In the genomic region with DNA sequence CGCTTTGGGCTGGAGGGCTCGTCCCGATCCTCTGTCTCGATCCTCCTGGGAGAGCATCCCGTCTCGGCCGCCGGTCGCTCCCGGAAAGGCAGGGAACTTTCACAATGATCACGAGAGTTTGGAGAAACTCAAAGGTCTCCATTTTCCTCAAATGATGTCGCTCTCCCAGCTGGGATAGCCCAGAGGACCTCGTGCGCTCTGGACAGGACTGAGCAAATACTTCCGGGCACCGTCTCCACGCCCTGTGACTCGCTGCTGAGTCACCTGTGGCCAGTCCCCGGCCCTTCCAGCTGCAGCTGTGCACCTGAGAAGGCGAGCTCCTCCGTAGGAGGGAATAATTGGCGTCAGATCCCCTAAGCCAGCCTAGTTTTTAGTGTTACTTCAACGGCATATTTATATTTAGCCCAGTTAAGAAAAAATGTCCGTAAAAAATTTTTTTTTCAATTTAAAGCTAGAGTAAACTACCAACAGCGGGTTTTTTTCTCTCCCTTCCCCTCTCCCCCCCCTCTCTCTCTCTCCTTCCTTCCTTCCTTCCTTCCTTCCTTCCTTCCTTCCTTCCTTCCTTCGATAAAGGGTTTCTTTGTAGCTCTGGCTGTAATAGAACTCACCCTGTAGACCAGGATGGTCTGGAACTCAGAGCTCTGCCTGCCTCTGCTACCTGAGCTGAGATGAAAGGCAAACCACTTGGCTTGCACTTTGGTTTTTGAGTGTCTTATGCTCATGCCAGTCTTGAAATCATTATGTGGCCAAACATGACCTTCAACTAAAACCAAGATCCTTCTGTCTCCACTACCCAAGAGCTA, we compare ENCODE assay signal across 8 mouse cellular contexts. TPM values are rescaled to one million over a fixed set of nuclear protein-coding genes. Genes with fewer than 3 reads are reported as not detected.
DNase-seq lines count a peak whose midpoint lies in the region; ATAC-seq and TF ChIP-seq lines count a peak whose summit lies in the region.

No protein-coding gene starts in this region.

- H3K79me2 ChIP-seq in C2C12 (ENCODE audit: control insufficient read depth, insufficient read depth): peaks cover 56% of the 10 kb centered on the region

- peak overlapping the region; percentile 100 for H3K4me3 ChIP-seq in C2C12 (ENCODE audit: insufficient read depth, poor library complexity, severe bottlenecking)
- peak overlapping the region; percentile 44 for H3K4me3 ChIP-seq in forebrain, embryonic 15.5 days
- H3K4me3 ChIP-seq in lung, postnatal 0 days (ENCODE audit: low read depth, low read length): peak overlapping the region; percentile 63
- H3K4me3 ChIP-seq in small intestine, adult 2 months (ENCODE audit: low read depth, low read length): peak overlapping the region; percentile 85

- no peaks in the 10 kb centered on the region for H3K9me3 ChIP-seq in forebrain, embryonic 15.5 days
- H3K9me3 ChIP-seq in lung, postnatal 0 days (ENCODE audit: low read length): no peaks in the 10 kb centered on the region

- TF ChIP-seq POLR2A in small intestine, adult 2 months (IDR thresholded peaks at IDR 0.05; ENCODE audit: low read depth, low read length): no peak; the same call in 1 of the 2 replicates

- no peak for TF ChIP-seq EP300 in lung, postnatal 0 days (IDR thresholded peaks at IDR 0.05)

- peak; percentile 62 to 73 for DNase-seq in adrenal gland, adult 18-20 months (ENCODE audit: low spot score in 2 of 2)
- peak; percentile 62 to 65 for DNase-seq in kidney, adult 8-10 months
- DNase-seq in lung, postnatal 0 days (ENCODE audit: low spot score): peak; percentile 92
- DNase-seq in cerebellum, postnatal 10 days: no peak
- DNase-seq in cerebellum, adult 9-11 months: no peak

- H3K9ac ChIP-seq in forebrain, embryonic 15.5 days (replicated peaks): peak overlapping the region; percentile 38
- peak overlapping the region; percentile 69 for H3K9ac ChIP-seq in lung, postnatal 0 days (replicated peaks; ENCODE audit: low read depth)

- peak overlapping the region; percentile 72 for H3K4me2 ChIP-seq in forebrain, embryonic 15.5 days (replicated peaks)
- H3K4me2 ChIP-seq in lung, postnatal 0 days (replicated peaks; ENCODE audit: low read depth, low read length): peak overlapping the region; percentile 92

- ATAC-seq in forebrain, embryonic 15.5 days (replicated peaks): 0 out of 2 replicates have a peak, but pooled peaks have one; percentile 6
- peak; percentile 75 for ATAC-seq in lung, postnatal 0 days

- peaks cover 50% of the 10 kb centered on the region for H3K79me3 ChIP-seq in C2C12 (ENCODE audit: low read depth)

- peak overlapping the region; percentile 85 for H3ac ChIP-seq in C2C12 (ENCODE audit: control insufficient read depth, insufficient read length, low read depth)

- peaks cover 24% of the 10 kb centered on the region for H3K4me1 ChIP-seq in forebrain, embryonic 15.5 days
- H3K4me1 ChIP-seq in lung, postnatal 0 days (ENCODE audit: insufficient read depth, low read depth, low read length): peaks cover 19% of the 10 kb centered on the region; the same call in 1 of the 2 replicates
- 0 out of 2 replicates have a peak, but pooled peaks cover 2% of the 10 kb centered on the region for H3K4me1 ChIP-seq in small intestine, adult 2 months (ENCODE audit: control insufficient read depth, insufficient read depth, insufficient read length, low read length)

- H3K27me3 ChIP-seq in C2C12 (ENCODE audit: control insufficient read depth, insufficient read depth, insufficient read length): no peaks in the 10 kb centered on the region
- no peaks in the 10 kb centered on the region for H3K27me3 ChIP-seq in forebrain, embryonic 15.5 days
- H3K27me3 ChIP-seq in lung, postnatal 0 days (replicated peaks; ENCODE audit: insufficient read depth, low read length): no peaks in the 10 kb centered on the region
- H3K27me3 ChIP-seq in small intestine, adult 2 months (ENCODE audit: control insufficient read depth, insufficient read depth, low read length): no peaks in the 10 kb centered on the region

- peaks cover 36% of the 10 kb centered on the region for H3K36me3 ChIP-seq in C2C12 (ENCODE audit: control insufficient read depth, insufficient read depth)
- H3K36me3 ChIP-seq in forebrain, embryonic 15.5 days: no peaks in the 10 kb centered on the region
- H3K36me3 ChIP-seq in lung, postnatal 0 days (ENCODE audit: insufficient read depth, low read length): peaks cover 9% of the 10 kb centered on the region; the same call in 1 of the 2 replicates
- peaks cover 20% of the 10 kb centered on the region for H3K36me3 ChIP-seq in small intestine, adult 2 months (ENCODE audit: control insufficient read depth, insufficient read depth, low read length)

- no peak for TF ChIP-seq CTCF in C2C12 (IDR thresholded peaks at IDR 0.05; ENCODE audit: control insufficient read depth, insufficient read depth, insufficient read length)
- TF ChIP-seq CTCF in lung, postnatal 0 days (IDR thresholded peaks at IDR 0.05): no peak
- TF ChIP-seq CTCF in small intestine, adult 2 months (IDR thresholded peaks at IDR 0.05; ENCODE audit: extremely low read depth, insufficient read length, insufficient replicate concordance, low read depth, low read length): no peak

- WGBS in forebrain, embryonic 15.5 days: 12% methylated on average over 26 of the region's 26 CpGs
- WGBS in lung, postnatal 0 days: 6% methylated on average over 26 of the region's 26 CpGs
- 2% methylated on average over 26 of the region's 26 CpGs for WGBS in small intestine, adult 2 months

- no peak overlapping the region for H3K27ac ChIP-seq in forebrain, embryonic 15.5 days (replicated peaks)
- peak overlapping the region; percentile 95 for H3K27ac ChIP-seq in lung, postnatal 0 days (ENCODE audit: low read length)
- peak overlapping the region; percentile 98 for H3K27ac ChIP-seq in small intestine, adult 2 months (ENCODE audit: insufficient read depth, low read depth, low read length)

TF ChIP-seq in C2C12, 6 proteins besides CTCF, POLR2A, EP300 and RAD21:
- TF ChIP-seq FOSL1 (IDR thresholded peaks at IDR 0.05; ENCODE audit: insufficient read depth, low read length, poor library complexity, severe bottlenecking) (peak; percentile 93), MYOD1 (IDR thresholded peaks at IDR 0.05; ENCODE audit: control insufficient read depth, insufficient read length, low read depth) (peak; percentile 82), MYOG (IDR thresholded peaks at IDR 0.05; ENCODE audit: control insufficient read depth, extremely low read depth, insufficient read length) (no peak), MAX (IDR thresholded peaks at IDR 0.05) (peak; percentile 40)

RNA-seq across cellular contexts. Expression of a gene that starts 1.1 kb away (rescaled TPM):
- polyA plus RNA-seq in C2C12 (2012; fragmentation: generic; extraction: Trizol): 976 TPM
- 100 to 1,000 TPM; 235 to 284 TPM for total RNA-seq in adrenal gland, adult 18-20 months (2021)
- 45.7 and 53.5 TPM in 2 replicates for polyA plus RNA-seq in forebrain, embryonic 15.5 days (2015; fragmentation: Nextera tagmentation; extraction: Ambion mirVana)
- 45.1 and 53.2 TPM in 2 replicates for polyA plus RNA-seq in lung, postnatal 0 days (2015; fragmentation: Nextera tagmentation; extraction: Ambion mirVana)
- 252 and 382 TPM in 2 replicates for polyA plus RNA-seq in small intestine, adult 2 months (2012; rRNA removed)

RNA-seq across cellular contexts. Expression of a gene that starts 24.2 kb away (rescaled TPM):
- polyA plus RNA-seq in C2C12 (2012; fragmentation: generic; extraction: Trizol): 1.3 TPM
- under 1 TPM; 0.51 to 0.56 TPM for total RNA-seq in adrenal gland, adult 18-20 months (2021)
- 0.97 and 1.3 TPM in 2 replicates for polyA plus RNA-seq in forebrain, embryonic 15.5 days (2015; fragmentation: Nextera tagmentation; extraction: Ambion mirVana)
- 0.32 and 0.42 TPM in 2 replicates for polyA plus RNA-seq in lung, postnatal 0 days (2015; fragmentation: Nextera tagmentation; extraction: Ambion mirVana)
- 4.6 and 4.8 TPM in 2 replicates for polyA plus RNA-seq in small intestine, adult 2 months (2012; rRNA removed)

RNA-seq across cellular contexts. Expression of a gene that starts 43.6 kb away (rescaled TPM):
- 49.0 TPM for polyA plus RNA-seq in C2C12 (2012; fragmentation: generic; extraction: Trizol)
- total RNA-seq in adrenal gland, adult 18-20 months (2021): not detected
- polyA plus RNA-seq in forebrain, embryonic 15.5 days (2015; fragmentation: Nextera tagmentation; extraction: Ambion mirVana): 19.8 and 24.8 TPM in 2 replicates
- polyA plus RNA-seq in lung, postnatal 0 days (2015; fragmentation: Nextera tagmentation; extraction: Ambion mirVana): 0.95 and 0.99 TPM in 2 replicates
- 5.3 and 9.0 TPM in 2 replicates for polyA plus RNA-seq in small intestine, adult 2 months (2012; rRNA removed)

RNA-seq across cellular contexts. Expression of a gene that starts 56.8 kb away (rescaled TPM):
- polyA plus RNA-seq in C2C12 (2012; fragmentation: generic; extraction: Trizol): 0.07 TPM
- not detected for total RNA-seq in adrenal gland, adult 18-20 months (2021)
- 0.28 and 0.33 TPM in 2 replicates for polyA plus RNA-seq in forebrain, embryonic 15.5 days (2015; fragmentation: Nextera tagmentation; extraction: Ambion mirVana)
- polyA plus RNA-seq in lung, postnatal 0 days (2015; fragmentation: Nextera tagmentation; extraction: Ambion mirVana): not detected in 2 replicates
- polyA plus RNA-seq in small intestine, adult 2 months (2012; rRNA removed): not detected in 2 replicates

Comparison
In these comparisons a context has a peak if more than half of its experiments do, and no peak if none do; other contexts are left out.
1. H3K4me3 ChIP-seq: peak in every context shown above with its lines; median percentile 100 in C2C12; 85 in small intestine, adult 2 months; 63 in lung, postnatal 0 days; 44 in forebrain, embryonic 15.5 days.
2. DNase-seq: peak in adrenal gland, adult 18-20 months (2 of 2), kidney, adult 8-10 months (2 of 2) and lung, postnatal 0 days (single experiment); none in cerebellum, postnatal 10 days (0 of 2) and cerebellum, adult 9-11 months (single experiment).